29 mouse cellular contexts compared by ENCODE assay signal in genomic region chr13:14327252-14327651, GRCm38 (mm10).
"Had no signal": no experiment of that assay in that cellular context is flagged by ENCODE, and none has a peak within 500 bp of the region (broad histone marks: within the 10 kb centered on the region; RNA-seq: fewer than 3 reads in every experiment).

No protein-coding gene starts in this region.

- H3K27ac ChIP-seq: embryonic facial prominence, embryonic 10.5 days; embryonic facial prominence, embryonic 12.5 days; embryonic facial prominence, embryonic 13.5 days; embryonic facial prominence, embryonic 15.5 days; forebrain, embryonic 10.5 days; forebrain, embryonic 12.5 days; forebrain, embryonic 13.5 days; forebrain, embryonic 15.5 days; gastrocnemius, adult 2 months; heart, adult 2 months had no signal

- ATAC-seq: forebrain, embryonic 13.5 days; forebrain, embryonic 14.5 days; forebrain, embryonic 15.5 days; forebrain, embryonic 16.5 days; forebrain, postnatal 0 days had no signal

- H3K4me2 ChIP-seq: embryonic facial prominence, embryonic 12.5 days; embryonic facial prominence, embryonic 13.5 days; embryonic facial prominence, embryonic 15.5 days; forebrain, embryonic 12.5 days; forebrain, embryonic 13.5 days; forebrain, embryonic 15.5 days had no signal

- H3K36me3 ChIP-seq: embryonic facial prominence, embryonic 10.5 days; embryonic facial prominence, embryonic 12.5 days; embryonic facial prominence, embryonic 13.5 days; embryonic facial prominence, embryonic 15.5 days; forebrain, embryonic 10.5 days; forebrain, embryonic 12.5 days had no signal

- H3K9me3 ChIP-seq: embryonic facial prominence, embryonic 10.5 days; embryonic facial prominence, embryonic 12.5 days; embryonic facial prominence, embryonic 13.5 days; embryonic facial prominence, embryonic 15.5 days; forebrain, embryonic 10.5 days; forebrain, embryonic 12.5 days; forebrain, embryonic 13.5 days; forebrain, embryonic 15.5 days had no signal

- H3K4me3 ChIP-seq: embryonic facial prominence, embryonic 10.5 days; embryonic facial prominence, embryonic 12.5 days; embryonic facial prominence, embryonic 13.5 days; embryonic facial prominence, embryonic 15.5 days; erythroblast, embryonic 14.5 days; forebrain, embryonic 10.5 days; forebrain, embryonic 12.5 days; forebrain, embryonic 13.5 days; forebrain, embryonic 15.5 days; gastrocnemius, adult 2 months; heart, adult 2 months had no signal

- DNase-seq: cerebellum, adult 2 months; cerebellum, adult 8-10 months; cerebellum, adult 9-10 months; cerebellum, adult 9-11 months; cerebellum, postnatal 10 days; cerebellum, postnatal 14 days; cerebellum, postnatal 25 days; cerebellum, postnatal 36 days; embryo, embryonic 11 days; forebrain, postnatal 0 days; gastrocnemius, adult 2 months; gastrocnemius, postnatal 10 days; gastrocnemius, postnatal 14 days; gastrocnemius, postnatal 25 days; gastrocnemius, postnatal 36 days; heart, adult 11 months; heart, adult 18-20 months; heart, adult 2 months had no signal

- H3K27me3 ChIP-seq: embryonic facial prominence, embryonic 12.5 days; embryonic facial prominence, embryonic 13.5 days; embryonic facial prominence, embryonic 15.5 days; forebrain, embryonic 12.5 days; forebrain, embryonic 13.5 days; forebrain, embryonic 15.5 days had no signal

- H3K4me1 ChIP-seq: embryonic facial prominence, embryonic 10.5 days; embryonic facial prominence, embryonic 12.5 days; embryonic facial prominence, embryonic 13.5 days; embryonic facial prominence, embryonic 15.5 days; forebrain, embryonic 10.5 days; forebrain, embryonic 12.5 days; forebrain, embryonic 13.5 days; forebrain, embryonic 15.5 days had no signal

- H3K9ac ChIP-seq: embryonic facial prominence, embryonic 12.5 days; embryonic facial prominence, embryonic 13.5 days; embryonic facial prominence, embryonic 15.5 days; forebrain, embryonic 12.5 days; forebrain, embryonic 13.5 days; forebrain, embryonic 15.5 days; forebrain, postnatal 0 days had no signal
